Mouse (Mus musculus): ENCODE data around the gene Eif4a3. TPM values are rescaled to one million over a fixed set of nuclear protein-coding genes. Genes with fewer than 3 reads are reported as not detected.

Eif4a3 gene
- polyA plus RNA-seq, 1 experiment from 2014 or later: 385 TPM

Other genes starting within 250 kb of the Eif4a3 start
- 13.0 and 14.4 TPM in 2 replicates for gene Cbx4, start 213.9 kb downstream of the Eif4a3 start, polyA plus RNA-seq (2015; fragmentation: Nextera tagmentation; extraction: Ambion mirVana)
- 22.7 and 24.9 TPM in 2 replicates for gene Tbc1d16, start 71.6 kb downstream of the Eif4a3 start, polyA plus RNA-seq (2015; fragmentation: Nextera tagmentation; extraction: Ambion mirVana)
- gene Ccdc40, start 71.5 kb downstream of the Eif4a3 start, polyA plus RNA-seq (2015; fragmentation: Nextera tagmentation; extraction: Ambion mirVana): 6.7 and 7.1 TPM in 2 replicates
- 58.5 and 61.0 TPM in 2 replicates for gene Gaa, start 32.2 kb downstream of the Eif4a3 start, polyA plus RNA-seq (2015; fragmentation: Nextera tagmentation; extraction: Ambion mirVana)
- gene Card14, start 7.7 kb upstream of the Eif4a3 start, polyA plus RNA-seq (2015; fragmentation: Nextera tagmentation; extraction: Ambion mirVana): 1.1 and 1.2 TPM in 2 replicates
- gene Sgsh, start 55.4 kb upstream of the Eif4a3 start, polyA plus RNA-seq (2015; fragmentation: Nextera tagmentation; extraction: Ambion mirVana): 5.9 and 6.2 TPM in 2 replicates
- gene Slc26a11, start 55.5 kb upstream of the Eif4a3 start, polyA plus RNA-seq (2015; fragmentation: Nextera tagmentation; extraction: Ambion mirVana): 11.0 and 11.9 TPM in 2 replicates
- gene Rnf213, start 93.0 kb upstream of the Eif4a3 start, polyA plus RNA-seq (2015; fragmentation: Nextera tagmentation; extraction: Ambion mirVana): 1.9 and 2.1 TPM in 2 replicates
- gene Endov, start 191.3 kb upstream of the Eif4a3 start, polyA plus RNA-seq (2015; fragmentation: Nextera tagmentation; extraction: Ambion mirVana): 16.0 and 17.3 TPM in 2 replicates
- gene Nptx1, start 247.7 kb upstream of the Eif4a3 start, polyA plus RNA-seq (2015; fragmentation: Nextera tagmentation; extraction: Ambion mirVana): 0.60 and 0.66 TPM in 2 replicates